Mouse (Mus musculus) cerebellum, adult 18-20 months (tissue): Measurements from ENCODE around the gene Brms1l.
"Not testable (repeated sequence)": the region's sequence is repeated elsewhere in the genome, so short reads cannot be mapped to it uniquely, and the experiment has no call there.

Experiments
- DNase-seq, 2 experiments: peaks; one replicate each; pipeline ENCODE4 v3.0.0; 2021

Gene Brms1l

DNA sequence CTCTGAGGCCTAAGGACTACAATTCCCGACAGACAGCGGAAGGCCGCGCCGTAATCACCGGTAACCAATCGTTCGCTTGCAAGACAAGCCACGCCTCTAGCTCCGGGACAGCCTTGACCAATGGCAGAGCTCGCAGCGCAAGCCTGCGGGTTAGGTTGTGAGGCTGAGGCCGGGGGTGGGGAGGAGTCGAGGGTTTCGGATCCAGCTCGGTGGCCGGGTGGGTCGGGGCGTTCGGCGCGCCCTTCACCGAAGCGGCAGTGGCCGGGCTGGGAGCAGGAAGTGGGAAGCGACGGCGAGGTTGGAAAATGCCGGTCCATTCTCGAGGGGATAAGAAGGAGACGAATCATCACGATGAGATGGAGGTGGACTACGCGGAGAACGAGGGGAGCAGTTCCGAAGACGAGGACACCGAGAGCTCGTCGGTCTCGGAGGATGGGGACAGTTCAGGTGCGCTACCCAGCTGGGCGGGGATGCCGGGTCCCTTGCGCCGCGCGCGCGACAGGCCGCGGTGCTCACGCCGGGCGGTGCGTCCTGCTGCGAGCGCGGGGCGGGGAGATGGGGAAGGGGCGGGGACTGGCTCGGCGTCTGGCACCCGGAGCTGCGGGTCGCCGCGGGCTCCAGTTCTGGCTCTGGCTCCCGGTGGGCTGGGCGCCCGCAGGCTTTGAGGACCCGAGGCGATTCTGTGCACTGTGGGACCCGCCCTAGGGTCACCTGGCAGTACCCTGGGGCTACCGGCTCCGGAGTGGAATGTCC lies at the start of gene Brms1l:
TSS of gene Brms1l (plus strand) at position 126 of the 753 bp plus-strand sequence.
- peak; percentile 93 to 99 for DNase-seq

DNA sequence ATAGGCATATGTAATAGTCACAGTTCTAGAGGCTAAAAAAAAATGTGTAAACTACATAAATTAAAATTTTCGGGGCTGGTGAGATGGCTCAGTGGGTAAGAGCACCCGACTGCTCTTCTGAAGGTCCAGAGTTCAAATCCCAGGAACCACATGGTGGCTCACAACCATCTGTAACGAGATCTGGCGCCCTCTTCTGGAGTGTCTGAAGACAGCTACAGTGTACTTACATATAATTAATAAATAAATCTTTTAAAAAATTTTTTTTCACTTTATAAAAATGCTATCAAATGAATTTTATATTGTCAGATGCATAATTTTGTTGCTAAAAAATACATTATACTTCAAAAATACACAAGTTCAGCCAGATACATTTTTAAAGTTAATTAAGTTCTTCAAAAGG lies 41.6 kb upstream of the Brms1l start:
- not testable (repeated sequence) for DNase-seq

DNA sequence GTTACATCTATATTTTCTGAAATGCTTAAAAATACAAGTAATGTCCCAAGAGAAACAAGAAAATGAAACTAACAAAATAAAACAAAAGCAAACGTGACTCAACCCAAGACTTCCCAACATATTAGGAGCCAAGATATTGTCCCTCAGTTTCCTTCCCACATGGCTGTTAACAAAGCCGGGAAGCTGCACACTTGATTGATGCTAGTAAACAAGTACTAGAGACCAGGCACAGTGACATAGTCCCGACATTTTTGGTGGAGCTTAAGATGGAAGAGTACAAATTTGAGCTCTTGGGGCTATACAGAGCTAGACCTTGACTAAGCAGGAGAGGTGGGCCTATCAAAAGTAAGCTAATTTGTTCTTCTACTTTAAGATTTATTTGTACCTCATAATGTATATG lies 39.0 kb upstream of the Brms1l start:
- no peak for DNase-seq

DNA sequence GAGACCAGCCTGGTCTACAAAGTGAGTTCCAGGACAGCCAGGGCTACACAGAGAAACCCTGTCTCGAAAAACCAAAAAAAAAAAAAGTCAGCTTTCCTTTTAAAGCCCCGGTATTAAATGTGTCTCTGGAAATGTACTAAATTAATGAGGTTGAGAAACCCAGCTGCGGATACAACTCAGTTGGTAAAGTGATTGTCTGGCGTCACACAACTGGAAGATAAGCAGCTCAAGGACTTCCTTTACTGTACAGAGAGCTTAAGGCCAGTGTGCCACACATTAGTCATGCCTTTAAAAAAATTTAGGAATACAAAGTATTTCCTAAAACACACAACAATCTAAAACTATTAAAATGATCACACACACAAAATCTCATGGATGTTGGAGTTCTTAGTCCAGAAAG lies 37.4 kb upstream of the Brms1l start:
- DNase-seq = no peak

DNA sequence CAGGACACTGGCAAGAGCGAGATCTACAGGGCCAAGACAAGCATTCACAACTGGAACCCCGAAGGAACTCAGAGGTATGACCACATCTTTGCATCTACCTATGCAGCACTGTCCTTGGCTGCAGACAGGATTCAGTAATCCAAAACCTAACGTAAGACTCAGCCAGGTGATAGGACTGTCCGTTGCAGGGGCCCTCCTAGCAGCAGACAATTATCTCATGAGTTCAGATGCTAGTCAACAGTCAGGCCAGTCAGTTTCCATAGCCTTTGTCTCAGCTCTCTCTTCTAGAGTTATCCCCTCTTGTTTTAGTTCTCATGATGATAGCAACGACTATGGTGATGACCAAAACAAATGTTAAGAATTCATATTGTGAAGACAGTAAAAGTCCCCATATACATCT lies 36.0 kb upstream of the Brms1l start:
- DNase-seq = no peak

DNA sequence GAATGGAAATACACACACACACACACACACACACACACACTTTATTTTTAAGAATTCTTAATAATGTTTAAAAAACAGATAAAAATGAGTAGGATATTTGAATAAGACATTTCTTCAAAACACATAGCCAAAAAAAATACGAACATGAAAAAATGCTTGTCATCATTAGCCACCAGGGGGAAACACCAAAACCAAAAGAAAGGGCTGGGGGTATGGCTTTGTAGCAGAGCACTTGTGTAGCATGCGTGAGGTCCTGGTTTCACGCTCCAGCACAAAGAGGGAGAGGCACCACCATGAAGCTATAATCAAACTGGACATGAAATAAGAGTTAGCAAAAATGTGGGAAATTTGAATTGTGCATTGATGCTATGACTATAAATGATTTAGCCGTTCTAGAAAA lies 35.0 kb upstream of the Brms1l start:
- no peak for DNase-seq

DNA sequence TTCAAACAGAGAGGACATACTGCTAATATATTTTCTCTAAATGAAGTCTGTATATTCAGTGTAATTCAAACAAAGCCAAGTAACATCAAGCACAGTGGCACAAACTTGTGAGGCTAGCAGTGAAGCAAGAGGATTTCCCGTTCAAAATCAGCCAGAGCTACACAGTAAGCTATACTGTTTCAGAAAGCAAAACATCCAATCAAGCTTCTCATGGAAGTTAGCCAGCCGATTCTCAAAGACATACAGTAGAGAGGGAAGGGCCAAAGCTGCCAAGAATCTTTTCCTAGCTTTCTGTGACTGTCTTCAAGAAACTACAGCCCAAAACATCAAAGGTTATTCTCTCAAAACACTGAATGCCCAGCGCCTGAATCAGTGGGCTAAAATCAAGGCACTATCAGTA lies 31.1 kb upstream of the Brms1l start:
- DNase-seq = no peak

DNA sequence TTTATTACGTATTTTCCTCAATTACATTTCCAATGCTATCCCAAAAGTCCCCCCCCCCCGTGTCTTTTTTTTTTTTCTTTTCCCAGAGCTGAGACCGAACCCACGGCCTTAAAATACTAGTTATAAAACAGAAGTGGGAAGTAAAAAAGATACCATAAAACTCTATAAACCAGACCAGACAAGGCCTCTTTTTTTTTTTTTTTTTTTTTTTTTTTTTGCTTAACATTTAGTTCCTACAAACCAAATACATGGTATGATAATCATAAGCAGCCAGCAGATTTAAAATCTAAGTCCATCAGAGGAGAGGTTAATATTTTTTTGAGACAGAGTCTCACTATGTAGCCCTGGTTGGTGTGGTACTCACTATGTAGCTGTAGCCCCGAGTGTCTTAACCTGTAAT lies 19.6 kb upstream of the Brms1l start:
- no peak for DNase-seq

DNA sequence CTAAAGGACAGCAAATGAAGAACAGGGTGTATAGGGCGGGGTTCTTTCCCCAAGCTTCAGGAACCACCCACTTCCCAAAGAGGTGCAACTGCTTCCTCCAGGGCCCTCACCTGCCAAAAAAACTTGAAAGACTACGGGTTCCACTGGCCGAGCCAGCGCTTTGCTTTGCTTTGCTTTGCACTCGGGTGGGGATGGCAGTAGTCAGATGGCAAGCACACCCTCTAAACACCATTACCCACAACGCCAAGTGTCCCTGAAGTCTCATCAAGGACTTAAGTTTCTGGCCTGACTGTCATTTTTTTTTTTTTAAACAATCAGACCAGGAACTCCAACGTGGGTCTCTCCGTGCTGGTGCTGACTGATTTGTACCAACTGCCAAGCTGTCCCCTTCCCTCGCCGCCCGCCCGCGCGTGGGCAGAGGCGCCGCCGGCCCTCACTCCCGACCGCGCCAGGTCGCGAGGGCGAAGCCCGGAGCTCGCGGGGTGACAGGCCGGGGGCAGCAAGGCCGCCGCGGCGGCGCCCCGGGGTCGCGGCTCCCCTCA lies 15.9 kb upstream of the Brms1l start:
- DNase-seq = peak; percentile 52 to 57

DNA sequence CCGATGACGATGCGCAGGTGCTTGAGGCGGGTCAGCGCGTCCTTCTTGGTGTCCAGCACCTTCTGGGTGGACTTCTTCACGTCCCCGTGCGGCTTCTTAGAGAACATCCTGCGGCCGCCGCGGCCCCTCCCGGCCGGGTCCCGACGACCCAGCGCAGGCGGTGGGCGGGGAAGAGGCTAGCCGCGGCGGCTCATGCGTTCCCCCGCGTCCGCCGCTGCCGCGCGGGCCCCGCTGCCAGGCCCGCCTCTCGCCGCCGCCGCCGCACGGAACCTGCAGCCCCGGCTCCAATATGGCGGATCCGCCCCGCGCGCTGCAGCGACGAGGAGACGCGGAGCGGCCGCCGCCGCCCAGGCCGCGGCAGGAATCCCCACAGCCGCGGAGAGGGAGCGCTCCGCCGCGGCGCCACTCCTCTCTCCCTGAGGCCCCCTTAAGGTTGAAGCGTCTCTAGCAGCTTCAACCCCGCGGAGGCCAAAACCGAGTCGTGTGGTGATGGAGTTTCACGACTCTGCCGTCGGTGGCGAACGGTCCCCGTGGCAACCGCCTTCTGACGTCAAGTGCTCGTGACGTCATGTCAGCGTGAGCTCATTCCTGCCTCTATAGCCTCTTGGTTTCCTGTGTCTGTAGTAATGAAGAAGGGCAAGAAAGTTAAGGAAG lies 15.3 kb upstream of the Brms1l start, which contains the start of gene Ralgapa1:
TSS of gene Ralgapa1 (minus strand) at position 507 of the 654 bp plus-strand sequence.
- peak; percentile 84 to 87 for DNase-seq

DNA sequence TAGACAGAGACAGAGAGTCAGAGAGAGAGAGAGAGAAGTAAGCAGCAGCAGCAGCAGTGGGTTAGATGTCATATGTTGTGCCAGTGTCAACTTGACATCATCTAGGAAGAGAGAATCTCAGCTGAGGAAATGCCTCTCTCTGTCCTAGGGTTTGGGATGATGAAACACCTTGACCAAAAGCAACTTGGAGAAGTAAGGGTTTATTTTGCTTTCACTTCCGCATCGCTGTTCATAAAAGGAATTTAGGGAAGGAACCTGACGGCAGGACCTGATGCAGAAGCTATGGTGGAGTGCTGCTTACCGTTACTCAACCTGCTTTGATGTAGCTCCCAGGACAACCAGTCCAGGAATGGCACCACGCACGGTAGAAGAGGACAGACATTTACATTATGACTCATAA lies 12.1 kb upstream of the Brms1l start:
- no peak for DNase-seq

DNA sequence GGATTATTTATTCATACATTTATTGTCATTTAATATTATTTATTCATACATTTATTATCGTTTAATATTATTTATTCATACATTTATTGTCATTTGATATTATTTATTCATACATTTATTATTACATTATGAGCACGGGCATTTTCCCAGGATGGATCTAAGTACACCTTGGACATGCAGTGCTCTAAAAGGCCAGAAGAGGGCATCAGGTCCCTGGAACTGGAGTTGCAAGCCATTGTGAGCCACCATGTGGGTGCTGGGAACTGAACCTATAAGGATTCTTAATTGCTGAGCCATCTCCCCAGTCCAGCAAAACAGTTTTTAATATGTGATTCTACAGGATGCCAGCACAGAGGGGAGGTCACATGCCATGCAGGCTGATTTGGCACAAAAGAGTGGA lies 10.6 kb upstream of the Brms1l start:
- DNase-seq = no peak

DNA sequence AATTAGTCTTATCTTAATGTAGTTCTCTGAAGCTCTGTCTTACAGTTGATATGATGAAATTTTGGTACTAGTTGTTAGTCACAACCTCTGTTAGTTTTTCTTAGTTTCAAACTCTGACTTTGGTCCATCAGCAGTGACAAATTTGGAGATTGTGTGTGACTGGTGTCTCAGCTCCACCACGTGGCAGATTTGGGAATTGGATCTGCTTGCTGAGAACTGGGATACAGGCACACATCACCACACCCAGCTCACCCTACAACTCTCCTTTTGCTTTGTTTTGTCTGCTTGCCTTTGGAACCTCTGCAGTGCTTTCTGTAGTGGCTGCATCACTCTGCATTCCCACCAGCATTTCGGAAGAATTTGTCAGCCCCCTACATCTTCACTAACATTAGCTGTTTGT lies 5.0 kb upstream of the Brms1l start:
- peak; percentile 70 to 75 for DNase-seq

DNA sequence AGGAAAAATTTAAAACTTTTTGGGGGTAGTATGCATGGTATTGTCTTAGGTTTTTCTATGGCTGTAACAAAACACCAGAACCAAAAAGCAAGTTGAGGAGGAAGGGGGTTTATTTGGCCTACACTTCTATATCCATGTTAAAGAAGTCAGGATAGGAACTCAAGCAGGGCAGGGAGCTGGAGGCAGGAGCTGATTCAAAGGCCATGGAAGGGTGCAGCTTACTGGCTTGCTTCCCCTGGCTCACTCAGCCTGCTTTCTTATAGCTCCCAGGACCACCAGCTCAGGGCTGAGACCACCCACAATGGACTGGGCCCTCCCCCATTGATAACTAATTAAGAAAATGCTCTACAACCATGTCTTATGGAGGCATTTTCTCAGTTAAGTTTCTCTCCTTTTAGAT lies 3.2 kb upstream of the Brms1l start:
- DNase-seq = no peak

DNA sequence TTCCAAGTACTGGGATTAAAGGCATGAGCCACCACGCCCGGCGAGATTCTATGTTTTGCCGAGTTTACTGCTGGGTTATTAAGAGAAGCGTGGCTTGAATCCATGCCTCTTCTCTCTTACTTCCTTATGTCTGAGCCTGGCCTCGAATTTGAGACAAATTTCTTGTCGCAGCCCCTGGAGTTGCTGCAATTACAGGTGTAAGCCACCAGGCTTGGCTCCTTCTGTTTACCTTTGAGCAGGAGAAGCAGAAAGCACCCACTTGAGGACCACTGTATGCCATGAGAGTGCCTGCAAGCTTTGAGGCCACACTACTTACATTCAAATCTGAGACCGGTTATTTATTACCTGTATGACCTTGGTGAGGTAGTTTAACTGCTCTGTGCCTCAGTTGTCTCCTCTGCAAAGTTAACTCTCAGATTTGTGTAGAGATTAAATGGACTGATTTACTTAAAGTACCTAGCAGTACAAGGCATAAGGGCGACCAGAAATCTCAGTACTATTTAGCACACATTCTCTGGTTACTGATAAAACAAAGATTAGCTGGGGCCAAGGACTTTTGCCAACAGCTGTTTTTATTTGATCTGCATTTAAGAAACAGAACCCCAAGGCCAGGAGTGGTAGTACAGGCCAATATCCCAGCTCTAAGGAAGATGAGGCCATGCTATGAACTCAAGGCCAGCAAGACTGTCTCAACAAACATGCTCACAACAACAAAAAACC lies 2.1 kb upstream of the Brms1l start:
- no peak for DNase-seq

DNA sequence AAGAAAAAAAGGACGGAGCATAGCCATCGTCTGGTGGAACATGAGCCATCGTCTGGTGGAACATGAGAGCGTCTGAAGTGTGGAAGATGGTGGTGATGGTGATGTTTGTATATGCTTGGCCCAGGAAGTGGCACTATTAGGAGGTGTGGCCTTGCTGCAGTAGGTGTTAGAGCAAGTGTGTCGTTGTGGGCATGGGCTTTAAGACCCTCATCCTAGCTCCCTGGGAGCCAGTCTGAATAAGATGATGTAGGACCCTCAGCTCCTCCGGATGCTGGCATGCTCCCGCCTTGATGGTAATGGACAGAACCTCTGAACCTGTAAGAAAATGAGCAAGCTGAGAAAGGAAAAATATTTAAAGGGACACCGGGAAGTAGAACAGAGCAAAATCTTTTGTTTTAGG lies 1.2 kb upstream of the Brms1l start:
- DNase-seq = no peak

DNA sequence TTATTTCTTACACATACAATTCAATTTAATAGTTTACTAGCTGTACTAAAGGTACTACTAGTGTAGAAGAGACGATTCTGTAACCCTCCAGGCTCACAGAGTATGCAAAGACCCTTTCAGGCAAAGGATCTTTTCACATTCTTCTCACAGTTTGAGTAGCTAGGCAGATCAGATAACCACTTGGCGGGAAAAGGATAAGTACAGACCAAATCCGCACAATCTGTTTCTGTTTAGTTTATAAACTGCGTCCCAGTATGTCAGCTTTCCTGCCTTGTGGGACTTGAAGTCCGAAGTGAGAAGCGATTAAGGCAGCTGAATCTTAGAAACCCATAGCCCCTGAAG lies 296 bp upstream of the Brms1l start:
- no peak for DNase-seq

DNA sequence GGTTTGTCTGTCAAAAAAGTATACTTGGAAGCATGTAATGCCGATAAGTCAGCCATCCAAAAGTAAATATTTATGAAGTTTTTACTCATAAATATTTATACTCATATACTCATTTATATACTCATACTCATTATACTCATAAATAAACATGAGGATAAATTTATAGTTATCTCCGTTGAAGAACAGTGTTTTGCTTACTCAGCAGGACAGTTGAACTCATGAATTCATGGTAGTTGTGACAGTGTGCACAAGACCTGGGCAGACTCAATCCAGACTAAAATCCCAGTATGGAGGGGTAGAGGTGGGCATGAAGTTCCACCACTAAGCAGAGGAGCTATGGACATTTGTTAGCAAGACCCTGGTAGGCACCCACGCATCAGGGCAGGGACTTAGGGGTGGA lies 1.4 kb downstream of the Brms1l start:
- DNase-seq = no peak

DNA sequence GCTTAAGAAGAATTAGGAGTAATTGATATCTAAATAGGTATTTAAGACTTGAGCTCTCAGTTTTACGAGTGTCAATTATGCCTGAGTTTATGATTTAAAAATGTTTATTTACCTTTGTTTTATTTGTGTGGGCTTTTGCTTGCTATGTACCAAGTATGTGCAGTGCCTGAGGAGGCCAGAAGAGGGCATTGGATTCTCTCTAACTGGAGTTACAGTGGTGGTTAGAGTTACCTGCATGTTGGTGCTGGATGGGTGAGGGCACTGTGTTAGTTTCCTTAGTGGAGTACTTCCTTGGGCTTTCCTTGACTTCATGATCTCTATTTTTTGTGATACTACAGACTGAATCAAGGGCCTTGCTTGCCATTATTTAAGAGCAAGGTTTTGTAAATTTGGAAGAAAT lies 10.6 kb downstream of the Brms1l start:
- DNase-seq = peak in 1 of 2 experiments; percentile 23

DNA sequence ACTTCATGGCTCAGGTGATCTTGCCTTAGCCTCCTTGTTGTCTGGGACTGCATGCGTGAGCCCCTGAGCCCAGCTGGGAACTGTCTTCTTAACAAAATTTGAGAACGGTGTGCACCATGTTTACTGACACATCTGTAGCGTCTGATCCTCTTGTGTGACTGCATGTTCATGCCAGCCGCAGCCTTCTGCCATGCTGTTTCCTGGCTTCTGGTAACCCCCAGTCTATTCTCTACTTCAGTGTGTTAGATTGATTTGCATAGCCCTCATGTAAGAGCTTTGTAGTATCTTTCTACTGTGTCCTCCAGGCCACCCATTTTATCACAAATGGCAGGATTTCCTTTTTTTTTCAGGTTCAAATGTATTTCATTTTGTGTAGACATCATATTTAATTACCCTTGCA lies 11.7 kb downstream of the Brms1l start:
- DNase-seq = no peak

DNA sequence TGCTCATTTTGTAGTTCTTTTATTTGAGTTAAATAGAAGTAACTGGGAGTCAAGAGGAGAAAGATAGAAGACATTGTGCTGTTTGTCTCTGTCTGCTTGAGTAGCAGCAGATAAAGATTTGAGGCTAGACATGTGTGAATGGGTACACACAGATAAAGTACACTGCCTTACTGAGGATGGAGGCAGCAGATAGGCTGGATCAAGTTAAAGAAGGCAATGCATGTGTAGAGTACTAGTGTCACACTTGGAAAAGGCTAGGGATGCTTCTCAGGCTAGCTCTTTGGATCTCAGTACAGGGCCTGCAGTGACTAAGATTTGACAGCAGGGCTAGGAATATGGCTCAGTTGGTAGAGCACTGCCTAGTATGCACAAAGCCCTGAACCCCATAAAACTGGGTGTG lies 14.5 kb downstream of the Brms1l start:
- no peak for DNase-seq

DNA sequence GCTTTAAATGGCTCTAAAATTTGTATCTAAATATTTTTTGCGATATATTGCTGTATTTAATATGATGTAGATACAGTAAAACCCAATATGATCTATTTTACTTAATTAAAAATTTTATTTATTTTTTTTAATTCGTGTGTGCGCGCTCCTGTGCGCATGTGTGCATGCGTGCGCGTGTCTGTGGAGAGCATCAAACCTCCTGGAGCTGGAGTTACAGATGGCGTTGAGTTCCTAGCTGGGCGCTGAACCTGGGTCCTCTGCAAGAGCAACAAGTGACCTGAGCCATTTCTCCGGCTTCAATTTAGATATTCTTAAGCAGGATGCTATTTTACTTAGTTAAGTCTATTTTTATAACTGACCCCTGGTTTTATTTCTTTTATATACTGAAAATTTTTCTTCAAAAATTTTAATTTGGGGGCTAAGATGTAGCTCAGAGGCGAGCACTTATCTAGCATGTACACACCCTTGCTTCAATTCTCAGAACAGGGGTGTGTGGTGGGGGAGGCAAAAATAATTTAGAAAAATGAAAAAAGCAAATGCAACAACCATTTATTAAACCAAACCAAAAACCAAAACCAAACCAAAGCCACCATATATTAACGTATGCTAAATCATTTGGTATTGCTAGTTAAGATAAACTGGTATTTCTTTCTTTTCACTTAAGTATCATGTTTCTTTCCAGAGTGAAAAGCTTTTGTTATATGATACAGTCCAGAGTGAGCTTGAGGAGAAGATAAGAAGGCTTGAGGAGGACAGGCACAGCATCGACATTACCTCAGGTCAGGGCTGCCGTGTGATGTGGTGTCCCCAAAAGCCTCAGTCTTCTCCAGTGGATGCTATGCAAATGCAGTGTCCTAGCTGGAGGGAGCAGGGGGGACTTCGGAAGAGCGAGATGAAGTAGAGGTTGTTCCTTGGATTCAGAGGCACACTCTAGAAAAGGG lies 23.6 kb downstream of the Brms1l start:
- DNase-seq = no peak

DNA sequence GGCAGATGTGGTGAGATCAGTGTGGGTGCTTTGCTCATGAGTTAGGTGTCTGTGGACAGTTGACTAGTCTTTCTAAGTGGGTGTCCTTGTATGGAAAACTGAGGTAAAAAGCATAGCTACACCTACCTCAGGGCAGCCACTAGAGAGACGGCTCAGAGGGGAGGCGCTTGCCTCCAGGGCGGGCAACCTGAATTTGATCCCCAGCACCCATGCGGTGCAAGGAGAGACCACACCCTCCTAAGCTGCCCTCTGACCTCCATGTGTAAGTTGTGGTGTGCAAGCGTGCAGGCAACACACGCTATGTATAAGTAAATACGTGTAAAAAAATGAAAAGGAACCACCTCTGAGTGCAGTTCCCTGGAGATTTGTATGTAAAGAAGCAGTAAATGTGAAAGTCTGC lies 24.5 kb downstream of the Brms1l start:
- DNase-seq = no peak
